Mouse (Mus musculus) hindbrain, embryonic 16.5 days (tissue): ENCODE measurements at regions not wholly inside any gene's neighbourhood (a gene's known extent, or its start where the extent isn't known, plus 50 kb on each side); places are given as distances from the start of the nearest gene placed in this dataset.

Experiments
- ATAC-seq: fragments of 200-750 bp; cut with Nextera tagmentation; 2 replicates; pipeline ENCODE4 v1.8.0; 2017; ENCODE audit warnings: moderate TSS enrichment, moderate library complexity
- H3K27ac ChIP-seq: fragments of 300-500 bp; sonication (generic); 2 replicates; pipeline ENCODE4 v1.5.1; 2014; ENCODE audit warnings: low read depth, mild to moderate bottlenecking, control low read depth, low read length, moderate library complexity
- H3K27me3 ChIP-seq: fragments of 300-500 bp; sonication (generic); replicated peaks from 2 replicates; pipeline ENCODE4 v1.6.1; 2014; ENCODE audit warnings: low read length; ENCODE audit not compliant: control insufficient read depth, insufficient read depth
- H3K36me3 ChIP-seq: fragments of 300-500 bp; sonication (generic); 2 replicates; pipeline ENCODE4 v1.6.1; 2014; ENCODE audit warnings: mild to moderate bottlenecking, low read length, moderate library complexity, mixed read lengths; ENCODE audit not compliant: control insufficient read depth, insufficient read depth
- H3K4me1 ChIP-seq: fragments of 300-500 bp; sonication (generic); 2 replicates; pipeline ENCODE4 v1.6.1; 2014; ENCODE audit warnings: low read depth, low read length; ENCODE audit not compliant: control insufficient read depth, insufficient read depth
- H3K4me2 ChIP-seq: fragments of 300-500 bp; sonication (generic); 2 replicates; pipeline ENCODE4 v1.6.1; 2014; ENCODE audit warnings: mild to moderate bottlenecking, low read length, control low read depth, moderate library complexity
- H3K4me3 ChIP-seq: fragments of 300-500 bp; sonication (generic); 2 replicates; pipeline ENCODE4 v1.5.1; 2014; ENCODE audit warnings: mild to moderate bottlenecking, low read length, control low read depth, moderate library complexity
- H3K9ac ChIP-seq: fragments of 300-500 bp; sonication (generic); 2 replicates; pipeline ENCODE4 v1.6.1; 2014; ENCODE audit warnings: low read depth, mild to moderate bottlenecking, control low read depth, low read length, moderate library complexity
- H3K9me3 ChIP-seq: fragments of 300-500 bp; sonication (generic); 2 replicates; pipeline ENCODE4 v1.6.1; 2014; ENCODE audit warnings: mild to moderate bottlenecking, low read length, moderate library complexity; ENCODE audit not compliant: control insufficient read depth
- WGBS: fragments of 180-500 bp; shearing (Covaris S2); extraction: QIAGEN DNeasy Blood & Tissue Kit; methylation state at CpG from one replicate; pipeline ENCODE4 v1.1.7; 2014; 5-methylcytosine and 5-hydroxymethylcytosine counted together

- Histone ChIP-seq H3K4me1 (no peaks in the 10 kb centered on the region), H3K4me3 (no peak overlapping the region), H3K27ac (no peak overlapping the region), H3K4me2 (no peak overlapping the region), H3K27me3 (no peaks in the 10 kb centered on the region), H3K9me3 (no peaks in the 10 kb centered on the region), H3K36me3 (no peaks in the 10 kb centered on the region), H3K9ac (no peak overlapping the region)
- no peak for ATAC-seq
- whole genome bisulfite sequencing = 65% methylated on average over 3 of the region's 3 CpGs
These were observed 171.2 kb upstream of the Tshz3 start for GRCm38 (mm10) chr7:36526692-36527091.

- no peak overlapping the region for H3K9ac ChIP-seq
- no peak overlapping the region for H3K27ac ChIP-seq
- H3K4me2 ChIP-seq = no peak overlapping the region
- peak; percentile 24; the same call in 1 of the 2 replicates for ATAC-seq
- no peaks in the 10 kb centered on the region for H3K27me3 ChIP-seq
- no peaks in the 10 kb centered on the region for H3K4me1 ChIP-seq
- H3K4me3 ChIP-seq = no peak overlapping the region
- H3K36me3 ChIP-seq = no peaks in the 10 kb centered on the region
- 70% methylated on average over 15 of the region's 15 CpGs for WGBS
- no peaks in the 10 kb centered on the region for H3K9me3 ChIP-seq
These were observed 168.3 kb upstream of the Tshz3 start for GRCm38 (mm10) chr7:36529504-36530065.

- H3K27ac ChIP-seq = no peak overlapping the region
- no peak overlapping the region for H3K9ac ChIP-seq
- no peak overlapping the region for H3K4me2 ChIP-seq
- WGBS = 80% methylated on average over 1 of the region's 1 CpGs
- no peaks in the 10 kb centered on the region for H3K4me1 ChIP-seq
- no peak for ATAC-seq
- H3K36me3 ChIP-seq = no peaks in the 10 kb centered on the region
- H3K9me3 ChIP-seq = no peaks in the 10 kb centered on the region
- H3K4me3 ChIP-seq = no peak overlapping the region
- no peaks in the 10 kb centered on the region for H3K27me3 ChIP-seq
These were observed 166.4 kb upstream of the Tshz3 start for GRCm38 (mm10) chr7:36531559-36531958.

GRCm38 (mm10) chr7:36538111-36538510 is 159.8 kb upstream of the Tshz3 start:
- H3K4me3 ChIP-seq = no peak overlapping the region
- H3K4me2 ChIP-seq = no peak overlapping the region
- no peak overlapping the region for H3K9ac ChIP-seq
- H3K27ac ChIP-seq = no peak overlapping the region
- H3K9me3 ChIP-seq = no peaks in the 10 kb centered on the region
- H3K4me1 ChIP-seq = no peaks in the 10 kb centered on the region
- no peaks in the 10 kb centered on the region for H3K27me3 ChIP-seq
- WGBS = 72% methylated on average over 11 of the region's 11 CpGs
- no peak for ATAC-seq
- H3K36me3 ChIP-seq = no peaks in the 10 kb centered on the region

- no peaks in the 10 kb centered on the region for H3K4me1 ChIP-seq
- no peak for ATAC-seq
- H3K27me3 ChIP-seq = no peaks in the 10 kb centered on the region
- H3K4me3 ChIP-seq = no peak overlapping the region
- 34% methylated on average over 14 of the region's 14 CpGs for WGBS
- H3K27ac ChIP-seq = no peak overlapping the region
- H3K9me3 ChIP-seq = no peaks in the 10 kb centered on the region
- no peak overlapping the region for H3K9ac ChIP-seq
- H3K4me2 ChIP-seq = no peak overlapping the region
- no peaks in the 10 kb centered on the region for H3K36me3 ChIP-seq
These were observed 149.9 kb upstream of the Tshz3 start for GRCm38 (mm10) chr7:36548007-36548406.

GRCm38 (mm10) chr7:36548440-36548839 is 149.5 kb upstream of the Tshz3 start:
- H3K9ac ChIP-seq = no peak overlapping the region
- H3K4me2 ChIP-seq = no peak overlapping the region
- H3K4me3 ChIP-seq = no peak overlapping the region
- H3K9me3 ChIP-seq = no peaks in the 10 kb centered on the region
- no peak overlapping the region for H3K27ac ChIP-seq
- WGBS = 74% methylated on average over 5 of the region's 5 CpGs
- no peak for ATAC-seq
- no peaks in the 10 kb centered on the region for H3K27me3 ChIP-seq
- H3K36me3 ChIP-seq = no peaks in the 10 kb centered on the region
- H3K4me1 ChIP-seq = no peaks in the 10 kb centered on the region

GRCm38 (mm10) chr7:36571061-36571460 is 126.9 kb upstream of the Tshz3 start:
- Histone ChIP-seq H3K27ac (no peak overlapping the region), H3K4me1 (no peaks in the 10 kb centered on the region), H3K9ac (no peak overlapping the region), H3K27me3 (no peaks in the 10 kb centered on the region), H3K4me2 (no peak overlapping the region), H3K4me3 (no peak overlapping the region), H3K36me3 (no peaks in the 10 kb centered on the region), H3K9me3 (no peaks in the 10 kb centered on the region)
- no peak for ATAC-seq
- 82% methylated on average over 2 of the region's 2 CpGs for WGBS

- 93% methylated on average over 6 of the region's 6 CpGs for WGBS
- ATAC-seq = no peak
These were observed 115.8 kb upstream of the Tshz3 start for GRCm38 (mm10) chr7:36582074-36582473.

GRCm38 (mm10) chr7:36585014-36585413 is 112.9 kb upstream of the Tshz3 start:
- 79% methylated on average over 1 of the region's 1 CpGs for WGBS
- no peak overlapping the region for H3K4me2 ChIP-seq
- no peaks in the 10 kb centered on the region for H3K36me3 ChIP-seq
- H3K27me3 ChIP-seq = no peaks in the 10 kb centered on the region
- peaks cover 2% of the 10 kb centered on the region; the same call in 1 of the 2 replicates for H3K9me3 ChIP-seq
- H3K4me1 ChIP-seq = no peaks in the 10 kb centered on the region
- H3K9ac ChIP-seq = no peak overlapping the region
- H3K27ac ChIP-seq = no peak overlapping the region
- ATAC-seq = no peak
- H3K4me3 ChIP-seq = no peak overlapping the region

More at GRCm38 (mm10) chr7:36582074-36582473, 115.8 kb upstream of the Tshz3 start:
- H3K36me3 ChIP-seq = no peaks in the 10 kb centered on the region
- H3K4me2 ChIP-seq = no peak overlapping the region
- no peaks in the 10 kb centered on the region for H3K27me3 ChIP-seq
- H3K4me1 ChIP-seq = no peaks in the 10 kb centered on the region
- no peak overlapping the region for H3K9ac ChIP-seq
- H3K27ac ChIP-seq = no peak overlapping the region
- H3K9me3 ChIP-seq = peaks cover 2% of the 10 kb centered on the region; the same call in 1 of the 2 replicates
- no peak overlapping the region for H3K4me3 ChIP-seq

GRCm38 (mm10) chr7:36591496-36591895 is 106.4 kb upstream of the Tshz3 start:
- Histone ChIP-seq H3K4me3 (no peak overlapping the region), H3K9ac (no peak overlapping the region), H3K4me2 (no peak overlapping the region), H3K36me3 (no peaks in the 10 kb centered on the region), H3K9me3 (no peaks in the 10 kb centered on the region), H3K27ac (no peak overlapping the region), H3K27me3 (no peaks in the 10 kb centered on the region), H3K4me1 (no peaks in the 10 kb centered on the region)
- 92% methylated on average over 1 of the region's 1 CpGs for WGBS
- no peak for ATAC-seq
